Mouse (Mus musculus) MEL (cell line): Measurements from ENCODE around the gene Chrm3. TPM values are rescaled to one million over a fixed set of nuclear protein-coding genes. Genes with fewer than 3 reads are reported as not detected.

Experiments used
- DNase-seq: peaks from one replicate; pipeline ENCODE4 v3.0.0; 2011; ENCODE audit warnings: low read depth, low spot score
- H3K27ac ChIP-seq: 2 replicates; pipeline ENCODE4 v1.5.1; 2012; ENCODE audit warnings: low read depth, mild to moderate bottlenecking, control low read depth, low read length, moderate library complexity; ENCODE audit not compliant: control insufficient read depth
- H3K27me3 ChIP-seq, 2 experiments: fragments of 150-350 bp in 1 of 2; sonication (generic) in 1 of 2; 2 replicates each; pipeline ENCODE4 v1.6.1; 2012; ENCODE audit warnings: low read length in 2 of 2, mild to moderate bottlenecking in 2 of 2, improper control_type of control experiment in 1 of 2, moderate library complexity in 1 of 2; ENCODE audit not compliant: insufficient read depth in 2 of 2, control insufficient read depth in 1 of 2
- H3K36me3 ChIP-seq, 2 experiments: 2 replicates each; pipeline ENCODE4 v1.6.1; 2012 to 2014; ENCODE audit warnings: low read length in 2 of 2, improper control_type of control experiment in 1 of 2, inconsistent platforms in 1 of 2, mild to moderate bottlenecking in 1 of 2; ENCODE audit not compliant: insufficient read depth in 2 of 2, control insufficient read depth in 1 of 2
- H3K4me1 ChIP-seq, 2 experiments: fragments of 150-350 bp in 1 of 2; sonication (generic) in 1 of 2; 2 replicates each; pipeline ENCODE4 v1.6.1; 2012; ENCODE audit warnings: low read length in 2 of 2, improper control_type of control experiment in 1 of 2, mild to moderate bottlenecking in 1 of 2; ENCODE audit not compliant: insufficient read depth in 2 of 2, control insufficient read depth in 1 of 2
- H3K4me3 ChIP-seq, 2 experiments: fragments of 150-350 bp in 1 of 2; sonication (generic) in 1 of 2; 2 replicates each; pipeline ENCODE4 v1.5.1; 2012; ENCODE audit warnings: low read depth in 2 of 2, low read length in 2 of 2, mild to moderate bottlenecking in 2 of 2, moderate library complexity in 2 of 2, control low read depth in 1 of 2, improper control_type of control experiment in 1 of 2; ENCODE audit not compliant: control insufficient read depth in 1 of 2, insufficient read depth in 1 of 2
- H3K79me2 ChIP-seq: 2 replicates; pipeline ENCODE4 v1.6.1; 2012; ENCODE audit warnings: mild to moderate bottlenecking, low read length, moderate library complexity; ENCODE audit not compliant: control insufficient read depth, poor library complexity, insufficient read depth
- H3K9ac ChIP-seq: 2 replicates; pipeline ENCODE4 v1.6.1; 2012; ENCODE audit warnings: low read depth, mild to moderate bottlenecking, control low read depth, low read length, moderate library complexity; ENCODE audit not compliant: control insufficient read depth, poor library complexity, severe bottlenecking
- H3K9me3 ChIP-seq: fragments of 150-350 bp; sonication (generic); replicated peaks from 2 replicates; pipeline ENCODE4 v1.6.1; 2012; ENCODE audit warnings: mild to moderate bottlenecking, low read length, improper control_type of control experiment, moderate library complexity; ENCODE audit not compliant: insufficient read depth
- BHLHE40 ChIP-seq: IDR thresholded peaks from 2 replicates; pipeline ENCODE4 v1.6.1; 2012; ENCODE audit warnings: low read depth, mild to moderate bottlenecking, inconsistent platforms, low read length, improper control_type of control experiment, borderline replicate concordance
- CHD1 ChIP-seq: IDR thresholded peaks from 2 replicates; pipeline ENCODE4 v1.6.1; 2012; ENCODE audit warnings: low read depth, mild to moderate bottlenecking, inconsistent platforms, low read length, improper control_type of control experiment
- CHD2 ChIP-seq: IDR thresholded peaks from 2 replicates; pipeline ENCODE4 v1.6.1; 2011; ENCODE audit warnings: low read length, improper control_type of control experiment
- CTCF ChIP-seq, 3 experiments: IDR thresholded peaks in 2 of 3; conservative IDR thresholded peaks in 1 of 3; 2 replicates each; pipeline ENCODE4 v1.5.1; 2011 to 2012; ENCODE audit warnings: low read length in 3 of 3, low read depth in 2 of 3, mild to moderate bottlenecking in 2 of 3, improper control_type of control experiment in 1 of 3, inconsistent platforms in 1 of 3, mixed read lengths in 1 of 3, moderate library complexity in 1 of 3; ENCODE audit not compliant: control insufficient read depth in 1 of 3, insufficient read depth in 1 of 3, poor library complexity in 1 of 3, severe bottlenecking in 1 of 3
- E2F4 ChIP-seq: IDR thresholded peaks from 2 replicates; pipeline ENCODE4 v1.6.1; 2011; ENCODE audit warnings: low read depth, low read length, improper control_type of control experiment, borderline replicate concordance
- ELF1 ChIP-seq: IDR thresholded peaks from 2 replicates; pipeline ENCODE4 v1.6.1; 2014; ENCODE audit warnings: low read depth, mild to moderate bottlenecking, inconsistent platforms, low read length, improper control_type of control experiment, moderate library complexity
- EP300 ChIP-seq, 2 experiments: IDR thresholded peaks; 2 replicates each; pipeline ENCODE4 v1.6.1; 2011; ENCODE audit warnings: improper control_type of control experiment in 2 of 2, low read length in 2 of 2, low read depth in 1 of 2, mild to moderate bottlenecking in 1 of 2
- GATA1 ChIP-seq: IDR thresholded peaks from 2 replicates; pipeline ENCODE4 v1.6.1; 2011; ENCODE audit warnings: low read depth, low read length, improper control_type of control experiment
- HCFC1 ChIP-seq: IDR thresholded peaks from 2 replicates; pipeline ENCODE4 v1.6.1; 2012; ENCODE audit warnings: low read depth, mild to moderate bottlenecking, inconsistent platforms, low read length, improper control_type of control experiment, moderate library complexity
- JUND ChIP-seq: IDR thresholded peaks from 2 replicates; pipeline ENCODE4 v1.6.1; 2011; ENCODE audit warnings: low read depth, mild to moderate bottlenecking, improper control_type of control experiment, low read length
- KAT2A ChIP-seq: conservative IDR thresholded peaks from 2 replicates; pipeline ENCODE4 v1.6.1; 2012; ENCODE audit warnings: low read depth, low read length, improper control_type of control experiment, inconsistent platforms
- MAFK ChIP-seq: IDR thresholded peaks from 2 replicates; pipeline ENCODE4 v1.6.1; 2011; ENCODE audit warnings: low read depth, mild to moderate bottlenecking, low read length, improper control_type of control experiment, borderline replicate concordance
- MAX ChIP-seq: IDR thresholded peaks from 2 replicates; pipeline ENCODE4 v1.6.1; 2011; ENCODE audit warnings: low read length, improper control_type of control experiment
- MEF2A ChIP-seq: IDR thresholded peaks from 2 replicates; pipeline ENCODE4 v1.6.1; 2014; ENCODE audit warnings: low read depth, mild to moderate bottlenecking, inconsistent platforms, low read length, improper control_type of control experiment; ENCODE audit not compliant: poor library complexity, insufficient replicate concordance, severe bottlenecking; ENCODE audit errors: extremely low read depth
- MYC ChIP-seq: IDR thresholded peaks from 2 replicates; pipeline ENCODE4 v1.6.1; 2011; ENCODE audit warnings: low read depth, mild to moderate bottlenecking, low read length, improper control_type of control experiment, moderate library complexity
- NELFE ChIP-seq: IDR thresholded peaks from 2 replicates; pipeline ENCODE4 v1.6.1; 2011; ENCODE audit warnings: low read depth, low read length, improper control_type of control experiment
- POLR2A ChIP-seq, 2 experiments: IDR thresholded peaks; 2 replicates each; pipeline ENCODE4 v1.6.1; 2011 to 2012; ENCODE audit warnings: low read length in 2 of 2, mild to moderate bottlenecking in 2 of 2, control low read depth in 1 of 2, improper control_type of control experiment in 1 of 2, low read depth in 1 of 2, moderate library complexity in 1 of 2; ENCODE audit not compliant: control insufficient read depth in 1 of 2, insufficient read depth in 1 of 2, poor library complexity in 1 of 2
- POLR2AphosphoS2 ChIP-seq: IDR thresholded peaks from 2 replicates; pipeline ENCODE4 v1.6.1; 2011; ENCODE audit warnings: low read length, improper control_type of control experiment
- POLR2AphosphoS5 ChIP-seq: IDR thresholded peaks from 2 replicates; pipeline ENCODE4 v1.6.1; 2012; ENCODE audit warnings: low read depth, borderline replicate concordance, mild to moderate bottlenecking, inconsistent platforms, low read length, moderate library complexity, mixed read lengths
- RAD21 ChIP-seq: IDR thresholded peaks from 2 replicates; pipeline ENCODE4 v1.6.1; 2011; ENCODE audit warnings: mild to moderate bottlenecking, low read depth, low read length, improper control_type of control experiment
- SIN3A ChIP-seq: IDR thresholded peaks from 2 replicates; pipeline ENCODE4 v1.6.1; 2012; ENCODE audit warnings: low read length, improper control_type of control experiment, inconsistent platforms
- SMC3 ChIP-seq: IDR thresholded peaks from 2 replicates; pipeline ENCODE4 v1.6.1; 2011; ENCODE audit warnings: low read depth, low read length, improper control_type of control experiment
- TAL1 ChIP-seq: IDR thresholded peaks from 2 replicates; pipeline ENCODE4 v1.6.1; 2012; ENCODE audit warnings: mild to moderate bottlenecking, inconsistent platforms, low read length, moderate library complexity, mixed read lengths
- TBP ChIP-seq: IDR thresholded peaks from 2 replicates; pipeline ENCODE4 v1.8.0; 2011; ENCODE audit warnings: low read depth, low read length, improper control_type of control experiment
- TCF12 ChIP-seq: IDR thresholded peaks from 2 replicates; pipeline ENCODE4 v1.6.1; 2014; ENCODE audit warnings: low read depth, mild to moderate bottlenecking, inconsistent platforms, low read length, improper control_type of control experiment, moderate library complexity
- UBTF ChIP-seq: IDR thresholded peaks from 2 replicates; pipeline ENCODE4 v1.6.1; 2012; ENCODE audit warnings: low read depth, mild to moderate bottlenecking, inconsistent platforms, low read length, improper control_type of control experiment, moderate library complexity, borderline replicate concordance; ENCODE audit not compliant: insufficient read depth
- USF1 ChIP-seq: IDR thresholded peaks from 2 replicates; pipeline ENCODE4 v1.6.1; 2014; ENCODE audit warnings: low read depth, mild to moderate bottlenecking, inconsistent platforms, low read length, improper control_type of control experiment, moderate library complexity
- USF2 ChIP-seq, 2 experiments: IDR thresholded peaks; 2 replicates each; pipeline ENCODE4 v1.6.1; 2011 to 2012; ENCODE audit warnings: improper control_type of control experiment in 2 of 2, low read length in 2 of 2, borderline replicate concordance in 1 of 2, inconsistent platforms in 1 of 2, low read depth in 1 of 2, mild to moderate bottlenecking in 1 of 2; ENCODE audit not compliant: insufficient read depth in 1 of 2
- ZC3H11A ChIP-seq: IDR thresholded peaks from 2 replicates; pipeline ENCODE4 v1.6.1; 2012; ENCODE audit warnings: low read depth, mild to moderate bottlenecking, inconsistent platforms, low read length, improper control_type of control experiment
- ZKSCAN1 ChIP-seq: IDR thresholded peaks from 2 replicates; pipeline ENCODE4 v1.6.1; 2012; ENCODE audit warnings: low read depth, mild to moderate bottlenecking, inconsistent platforms, low read length, improper control_type of control experiment, moderate library complexity
- ZMIZ1 ChIP-seq: IDR thresholded peaks from 2 replicates; pipeline ENCODE4 v1.6.1; 2012; ENCODE audit warnings: low read depth, mild to moderate bottlenecking, inconsistent platforms, low read length, improper control_type of control experiment, moderate library complexity
- polyA plus RNA-seq, 2 experiments: library from polyadenylated mRNA; stranded (reverse) in 1 of 2; unstranded in 1 of 2; fragments of >175 nt in 1 of 2; fragments of >200 nt in 1 of 2; gene quantifications; 2 replicates each; pipeline versions ENCODE4 v1.2.1 to v1.2.4; 2012; ENCODE audit warnings: low replicate concordance in 2 of 2, low read depth in 1 of 2; ENCODE audit not compliant: insufficient read length in 2 of 2, insufficient read depth in 1 of 2, missing spikeins in 1 of 2
- total RNA-seq: library from RNA; depleted of rRNA; stranded (reverse); fragments of 300-350 nt; gene quantifications from 2 replicates; pipeline ENCODE4 v1.2.3, GENCODE M21; 2012

Gene Chrm3
- total and polyA plus RNA-seq, 3 experiments, result not detected

GRCm38 (mm10) chr13:9847515-9847914 is 513.1 kb downstream of the Chrm3 start:
- Histone ChIP-seq H3K27ac (no peak overlapping the region), H3K9ac (no peak overlapping the region), H3K9me3 (no peaks in the 10 kb centered on the region), H3K36me3 (no peaks in the 10 kb centered on the region), H3K4me1 (no peaks in the 10 kb centered on the region), H3K4me3 (no peak overlapping the region), H3K27me3 (no peaks in the 10 kb centered on the region), H3K79me2 (no peaks in the 10 kb centered on the region)
- no peak for DNase-seq
- TF ChIP-seq ZMIZ1 (no peak), TAL1 (no peak), SMC3 (no peak), NELFE (no peak), MAX (no peak), BHLHE40 (no peak), TBP (no peak), POLR2A (IDR thresholded peaks at IDR 0.05; ENCODE audit: control insufficient read depth in 1 of 2, insufficient read depth in 1 of 2, low read depth in 1 of 2, low read length in 2 of 2, poor library complexity in 1 of 2) (no peak), E2F4 (no peak), EP300 (IDR thresholded peaks at IDR 0.05; ENCODE audit: low read depth in 1 of 2, low read length in 2 of 2) (no peak), POLR2AphosphoS5 (no peak), MAFK (no peak), HCFC1 (no peak), ZKSCAN1 (no peak), ZC3H11A (no peak), KAT2A (no peak), POLR2AphosphoS2 (no peak), MYC (no peak), SIN3A (no peak)

GRCm38 (mm10) chr13:9846543-9847434 is 513.9 kb downstream of the Chrm3 start:
- Histone ChIP-seq H3K9ac (no peak overlapping the region), H3K27ac (no peak overlapping the region), H3K4me3 (no peak overlapping the region), H3K9me3 (no peaks in the 10 kb centered on the region), H3K27me3 (no peaks in the 10 kb centered on the region), H3K4me1 (no peaks in the 10 kb centered on the region), H3K79me2 (no peaks in the 10 kb centered on the region), H3K36me3 (no peaks in the 10 kb centered on the region)
- no peak for TF ChIP-seq SIN3A
- no peak for TF ChIP-seq KAT2A
- peak; percentile 88 for TF ChIP-seq ZC3H11A
- TF ChIP-seq USF2 (IDR thresholded peaks at IDR 0.05; ENCODE audit: borderline replicate concordance in 1 of 2, insufficient read depth in 1 of 2, low read depth in 1 of 2, low read length in 2 of 2), result no peak
- no peak for TF ChIP-seq GATA1
- peak; percentile 96 to 99 (median 98) for TF ChIP-seq CTCF (IDR thresholded peaks at IDR 0.05 in 2 of 3, conservative IDR thresholded peaks at IDR 0.05 in 1 of 3; ENCODE audit: control insufficient read depth in 1 of 3, insufficient read depth in 1 of 3, low read depth in 2 of 3, low read length in 3 of 3, poor library complexity in 1 of 3, severe bottlenecking in 1 of 3)
- peak; percentile 91 for TF ChIP-seq SMC3
- TF ChIP-seq TBP, result no peak
- TF ChIP-seq JUND, result no peak
- TF ChIP-seq USF1, result no peak
- no peak for TF ChIP-seq UBTF
- no peak for TF ChIP-seq TAL1
- no peak for TF ChIP-seq ZKSCAN1
- no peak for TF ChIP-seq CHD1
- TF ChIP-seq RAD21, result peak; percentile 97
- no peak for TF ChIP-seq MEF2A
- no peak for TF ChIP-seq ELF1
- no peak for TF ChIP-seq TCF12
- no peak for TF ChIP-seq POLR2AphosphoS5
- TF ChIP-seq MAFK, result no peak
- no peak for TF ChIP-seq CHD2
- DNase-seq, result peak; percentile 48
